Mouse (Mus musculus) kidney, adult 2 months (tissue): ENCODE results near the gene Tuba1c.

ENCODE experiments used
- CTCF ChIP-seq: fragments of 200-500 bp; conservative IDR thresholded peaks from 2 replicates; pipeline ENCODE4 v1.5.1; 2011; ENCODE audit warnings: low read depth, mild to moderate bottlenecking, control low read depth, low read length, moderate library complexity, mixed read lengths; ENCODE audit not compliant: insufficient read depth, insufficient read length
- POLR2A ChIP-seq: fragments of 200-500 bp; IDR thresholded peaks from one replicate; pipeline ENCODE4 v1.6.1; 2011; ENCODE audit warnings: low read depth, low read length, control low read depth

DNA sequence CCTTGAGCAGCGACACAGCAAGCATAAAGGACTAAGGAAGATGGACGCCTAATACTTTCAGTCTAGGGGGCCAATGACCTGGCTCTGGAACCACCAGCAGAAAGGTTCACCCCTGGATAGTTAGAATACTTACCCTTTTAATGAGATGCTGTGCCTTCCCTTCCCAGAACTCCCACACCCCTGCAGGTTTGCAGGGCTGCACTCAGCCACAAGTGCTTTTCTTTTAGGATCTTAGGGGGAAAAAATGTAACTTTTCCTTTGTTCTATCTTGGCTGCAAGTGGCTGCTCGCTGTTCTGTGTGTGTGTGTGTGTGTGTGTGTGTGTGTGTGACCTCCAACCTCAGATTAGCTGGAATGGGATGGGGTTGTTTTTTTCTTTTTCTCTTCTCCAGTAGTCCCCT is 40.9 kb upstream of the Tuba1c start:
- TF ChIP-seq CTCF (no peak), POLR2A (no peak)
